Mouse (Mus musculus): ENCODE data around the gene 2510039O18Rik.

DNA sequence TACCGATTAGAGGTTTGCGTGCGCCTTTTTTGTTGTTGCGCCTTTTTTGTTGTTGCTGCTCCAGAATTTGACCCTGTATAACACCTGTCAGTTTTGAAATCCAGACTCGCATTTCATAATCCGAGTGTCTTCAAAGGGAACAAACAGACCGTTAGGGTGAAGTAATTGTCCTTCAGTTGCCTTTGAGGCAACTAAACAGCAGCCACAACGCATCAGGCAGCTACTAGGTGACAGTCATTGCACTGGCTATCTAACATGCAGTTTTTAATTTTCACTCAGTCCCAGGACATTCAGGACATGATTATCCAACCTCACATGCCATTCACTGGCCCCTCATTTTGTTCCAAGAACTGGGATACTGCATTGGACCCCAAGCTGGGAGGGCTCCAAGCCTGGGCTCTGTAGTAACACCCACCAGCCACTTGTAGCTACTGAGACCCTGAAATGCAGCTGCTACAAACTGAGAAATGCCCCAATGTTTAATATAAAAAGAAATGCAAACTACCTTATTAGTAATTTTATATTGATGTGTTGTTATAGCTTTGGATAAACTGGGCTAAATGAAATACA lies 35.5 kb upstream of the 2510039O18Rik start:
- TF ChIP-seq CTCF (IDR thresholded peaks at IDR 0.05; ENCODE audit: borderline replicate concordance, extremely low read depth, insufficient read depth, insufficient read length): no peak
- peak; percentile 42; the same call in 1 of the 2 replicates for TF ChIP-seq POLR2A (IDR thresholded peaks at IDR 0.05; ENCODE audit: borderline replicate concordance, extremely low read depth, insufficient read depth, insufficient read length, poor library complexity, severe bottlenecking)

Measured in brain, embryonic 14.5 days (tissue).